Mouse (Mus musculus): ENCODE results near the gene Mef2c. TPM values are rescaled to one million over a fixed set of nuclear protein-coding genes. Genes with fewer than 3 reads are reported as not detected.

Gene Mef2c
- polyA plus RNA-seq, 1 experiment from 2014 or later = 33.4 TPM

DNA sequence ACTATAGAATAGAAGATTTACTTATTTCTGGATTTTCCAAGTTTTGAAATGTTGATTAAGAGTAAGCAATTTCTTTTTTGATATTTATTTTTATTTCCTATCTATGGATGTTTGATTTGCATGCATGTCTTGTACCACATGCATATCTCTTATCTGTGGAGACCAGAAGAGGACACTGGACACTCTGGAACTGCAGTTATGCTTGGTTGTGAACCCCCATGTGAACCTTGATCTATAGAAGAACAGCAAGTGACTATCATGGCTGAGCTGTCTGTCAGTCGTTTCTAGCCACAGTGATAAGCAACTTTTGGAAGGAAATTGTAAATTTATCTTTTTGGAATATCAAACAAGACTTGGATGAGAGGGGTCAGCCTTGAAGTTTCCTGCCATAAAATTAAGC, 48.2 kb downstream of the Mef2c start:
- ATAC-seq (ENCODE audit: low FRiP score, low read depth) = no peak

DNA sequence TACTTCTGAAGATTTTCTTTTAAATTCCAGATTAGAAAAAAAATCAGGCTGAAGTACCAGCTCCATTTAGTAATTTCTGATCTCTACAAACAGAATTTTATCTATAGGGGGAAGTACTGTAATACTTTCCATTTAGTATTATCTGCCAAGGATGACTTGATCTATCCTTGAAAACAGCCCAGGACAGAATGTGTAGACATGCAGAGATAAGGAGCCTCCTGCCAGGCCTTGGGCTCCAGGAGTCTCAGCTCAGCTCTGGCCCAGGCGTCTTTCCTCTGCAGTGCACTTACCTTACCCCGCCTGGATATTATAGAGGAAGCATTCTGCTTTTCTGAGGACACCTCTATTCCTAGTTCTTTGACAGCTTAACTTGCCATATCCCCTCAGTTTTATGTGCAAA, 59.4 kb downstream of the Mef2c start:
- 69% methylated on average over 2 of the region's 2 CpGs for whole genome bisulfite sequencing
- ATAC-seq (ENCODE audit: low FRiP score, low read depth) = no peak
- H3K27me3 ChIP-seq = no peaks in the 10 kb centered on the region

More for the DNA sequence above, 48.2 kb downstream of the Mef2c start:
- Histone ChIP-seq H3K27me3 (no peaks in the 10 kb centered on the region), H3K9me3 (no peaks in the 10 kb centered on the region), H3K4me2 (no peak overlapping the region), H3K4me1 (replicated peaks) (no peaks in the 10 kb centered on the region), H3K4me3 (no peak overlapping the region), H3K27ac (replicated peaks) (no peak overlapping the region), H3K36me3 (no peaks in the 10 kb centered on the region), H3K9ac (no peak overlapping the region)
- WGBS = 87% methylated on average over 1 of the region's 1 CpGs

DNA sequence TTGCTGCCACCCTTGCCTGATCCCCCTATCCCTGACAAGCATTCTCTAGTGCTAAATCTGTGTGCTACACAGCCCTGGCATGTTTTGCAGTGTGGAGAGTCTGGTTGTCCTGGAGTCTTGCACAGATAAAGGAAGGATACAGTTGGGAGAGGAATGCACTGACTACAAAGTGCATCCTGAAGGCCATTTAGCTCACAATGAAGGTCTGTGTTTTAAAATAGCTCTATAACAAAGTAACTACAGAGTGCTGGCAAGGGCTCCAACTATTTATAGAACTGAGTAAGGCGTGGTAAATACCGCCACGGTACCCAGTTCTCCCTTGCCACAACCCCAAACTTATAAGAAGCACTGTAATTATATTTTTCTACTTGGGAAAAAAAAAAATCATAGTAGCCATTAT, 61.9 kb downstream of the Mef2c start:
- no peaks in the 10 kb centered on the region for H3K9me3 ChIP-seq
- H3K4me2 ChIP-seq = no peak overlapping the region
- H3K9ac ChIP-seq = no peak overlapping the region
- no peaks in the 10 kb centered on the region for H3K36me3 ChIP-seq
- H3K4me1 ChIP-seq (replicated peaks) = peaks cover 14% of the 10 kb centered on the region; the same call in 1 of the 2 replicates
- no peak overlapping the region for H3K4me3 ChIP-seq
- 67% methylated on average over 3 of the region's 3 CpGs for WGBS
- no peak overlapping the region for H3K27ac ChIP-seq (replicated peaks)
- ATAC-seq (ENCODE audit: low FRiP score, low read depth) = 0 out of 2 replicates have a peak, but pooled peaks have one; percentile 42
- H3K27me3 ChIP-seq = no peaks in the 10 kb centered on the region

More for the DNA sequence above, 59.4 kb downstream of the Mef2c start:
- Histone ChIP-seq H3K36me3 (no peaks in the 10 kb centered on the region), H3K4me3 (no peak overlapping the region), H3K4me2 (no peak overlapping the region), H3K27ac (replicated peaks) (no peak overlapping the region), H3K9ac (no peak overlapping the region), H3K9me3 (no peaks in the 10 kb centered on the region), H3K4me1 (replicated peaks) (peaks cover 8% of the 10 kb centered on the region; the same call in 1 of the 2 replicates)

DNA sequence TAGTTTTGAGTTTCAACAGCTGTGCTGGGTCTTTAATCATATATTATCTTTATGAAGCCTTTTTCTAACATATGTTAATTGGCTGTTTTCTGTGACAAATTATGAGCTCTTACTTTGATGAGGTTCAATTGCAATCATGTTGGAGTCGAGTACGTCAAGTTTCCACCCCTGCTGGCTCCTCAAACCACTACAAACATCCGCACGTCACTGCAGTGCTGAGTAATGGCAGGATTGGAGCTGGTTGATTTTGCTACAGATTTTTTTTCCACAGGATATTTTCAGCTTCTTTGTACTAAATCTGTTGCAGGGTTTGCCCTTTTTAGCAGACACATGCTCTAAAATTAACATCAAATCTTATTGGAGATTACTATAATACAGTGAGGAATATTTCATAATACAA, 62.3 kb downstream of the Mef2c start:
- H3K27ac ChIP-seq (replicated peaks) = no peak overlapping the region
- H3K4me2 ChIP-seq = no peak overlapping the region
- no peaks in the 10 kb centered on the region for H3K27me3 ChIP-seq
- WGBS = 44% methylated on average over 4 of the region's 4 CpGs
- no peaks in the 10 kb centered on the region for H3K36me3 ChIP-seq
- ATAC-seq (ENCODE audit: low FRiP score, low read depth) = no peak
- H3K9ac ChIP-seq = no peak overlapping the region
- no peaks in the 10 kb centered on the region for H3K9me3 ChIP-seq
- H3K4me1 ChIP-seq (replicated peaks) = peaks cover 14% of the 10 kb centered on the region; the same call in 1 of the 2 replicates
- H3K4me3 ChIP-seq = no peak overlapping the region

DNA sequence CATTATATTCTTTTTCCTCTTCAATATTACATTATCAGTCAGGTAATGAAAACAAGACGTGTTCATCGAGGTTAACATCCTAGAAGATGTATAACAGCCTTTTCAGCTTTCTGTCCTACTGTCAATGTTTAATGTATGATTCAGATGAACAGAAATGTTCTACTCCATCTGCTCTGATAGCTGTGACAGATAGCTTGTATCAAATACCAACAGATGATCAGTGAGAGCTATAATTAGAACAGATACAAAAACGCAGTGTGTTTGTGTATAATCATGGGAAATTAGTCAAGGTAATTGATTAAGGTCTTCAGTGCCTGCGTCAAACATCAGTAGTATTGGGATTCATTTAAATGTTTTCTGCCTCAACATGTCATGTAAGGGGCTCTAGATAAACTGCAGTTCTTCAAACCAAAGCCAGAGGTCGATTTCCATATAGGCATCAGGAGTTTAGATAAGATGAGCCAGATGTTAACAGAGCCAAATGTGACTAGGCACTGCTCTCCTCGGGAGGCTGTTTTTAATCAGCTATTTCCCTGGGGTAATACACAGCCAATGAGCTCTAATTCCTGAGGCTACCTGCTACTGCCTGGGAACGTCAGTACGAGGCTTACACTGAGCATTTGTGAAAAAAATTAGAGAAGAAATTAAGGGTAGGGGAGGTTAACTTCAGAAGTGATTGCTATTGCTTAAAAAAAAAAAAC, 63.1 kb downstream of the Mef2c start:
- H3K27me3 ChIP-seq = no peaks in the 10 kb centered on the region
- H3K27ac ChIP-seq (replicated peaks) = no peak overlapping the region
- H3K4me1 ChIP-seq (replicated peaks) = peaks cover 14% of the 10 kb centered on the region; the same call in 1 of the 2 replicates
- no peak overlapping the region for H3K4me2 ChIP-seq
- ATAC-seq (ENCODE audit: low FRiP score, low read depth) = peak; percentile 52
- no peaks in the 10 kb centered on the region for H3K36me3 ChIP-seq
- no peak overlapping the region for H3K9ac ChIP-seq
- WGBS = 38% methylated on average over 8 of the region's 8 CpGs
- no peaks in the 10 kb centered on the region for H3K9me3 ChIP-seq
- H3K4me3 ChIP-seq = no peak overlapping the region

DNA sequence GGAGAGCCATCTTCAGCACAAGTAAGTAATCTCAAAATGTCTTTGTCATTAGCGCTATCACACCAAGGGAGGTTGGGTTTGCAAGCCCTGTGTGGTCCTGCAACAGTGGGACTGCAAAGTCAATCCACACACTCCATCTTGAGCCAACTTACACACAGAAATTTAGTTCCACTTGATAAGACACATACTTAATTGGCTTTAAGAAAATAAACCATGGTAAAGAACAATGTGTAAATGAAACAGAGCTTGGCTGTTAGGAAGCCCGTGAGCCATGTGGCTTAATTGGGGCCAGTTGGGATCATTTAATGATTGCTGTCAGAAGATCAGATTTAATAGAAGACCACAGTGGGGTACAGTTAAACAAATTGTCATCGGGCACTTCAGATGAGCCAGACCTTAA, 63.8 kb downstream of the Mef2c start:
- no peak overlapping the region for H3K27ac ChIP-seq (replicated peaks)
- 41% methylated on average over 3 of the region's 3 CpGs for WGBS

DNA sequence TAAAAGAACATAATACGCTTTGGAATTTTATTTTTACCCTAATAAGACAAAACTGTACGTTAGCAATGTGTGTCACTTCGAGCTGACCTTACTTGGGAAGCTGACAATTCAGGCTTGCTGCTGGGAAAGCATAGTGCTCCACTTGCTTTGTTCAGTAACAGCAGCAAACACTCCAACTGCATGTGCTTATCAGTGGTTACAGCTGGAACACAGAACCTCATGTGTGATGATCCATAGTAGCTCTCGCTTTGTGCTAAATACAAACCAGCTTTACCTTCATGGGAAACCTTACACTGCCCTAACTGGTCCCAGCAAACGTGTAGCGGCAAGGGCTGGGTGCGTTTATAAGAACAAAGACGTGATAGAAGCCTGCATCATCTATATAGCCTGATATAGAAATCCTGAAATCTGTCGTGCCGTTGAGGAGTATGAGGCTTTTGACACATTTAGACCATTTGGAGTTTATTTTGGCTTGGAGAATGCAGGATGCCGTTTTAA, 65.0 kb downstream of the Mef2c start:
- Histone ChIP-seq H3K9ac (no peak overlapping the region), H3K4me2 (no peak overlapping the region), H3K4me1 (replicated peaks) (peaks cover 14% of the 10 kb centered on the region; the same call in 1 of the 2 replicates), H3K27ac (replicated peaks) (no peak overlapping the region), H3K36me3 (no peaks in the 10 kb centered on the region), H3K4me3 (no peak overlapping the region), H3K9me3 (no peaks in the 10 kb centered on the region), H3K27me3 (no peaks in the 10 kb centered on the region)
- 76% methylated on average over 11 of the region's 11 CpGs for WGBS
- ATAC-seq (ENCODE audit: low FRiP score, low read depth) = no peak

More for the DNA sequence above, 63.8 kb downstream of the Mef2c start:
- Histone ChIP-seq H3K27me3 (no peaks in the 10 kb centered on the region), H3K36me3 (no peaks in the 10 kb centered on the region), H3K4me1 (replicated peaks) (peaks cover 14% of the 10 kb centered on the region; the same call in 1 of the 2 replicates), H3K9ac (no peak overlapping the region), H3K4me3 (no peak overlapping the region), H3K9me3 (no peaks in the 10 kb centered on the region), H3K4me2 (no peak overlapping the region)
- ATAC-seq (ENCODE audit: low FRiP score, low read depth) = no peak

DNA sequence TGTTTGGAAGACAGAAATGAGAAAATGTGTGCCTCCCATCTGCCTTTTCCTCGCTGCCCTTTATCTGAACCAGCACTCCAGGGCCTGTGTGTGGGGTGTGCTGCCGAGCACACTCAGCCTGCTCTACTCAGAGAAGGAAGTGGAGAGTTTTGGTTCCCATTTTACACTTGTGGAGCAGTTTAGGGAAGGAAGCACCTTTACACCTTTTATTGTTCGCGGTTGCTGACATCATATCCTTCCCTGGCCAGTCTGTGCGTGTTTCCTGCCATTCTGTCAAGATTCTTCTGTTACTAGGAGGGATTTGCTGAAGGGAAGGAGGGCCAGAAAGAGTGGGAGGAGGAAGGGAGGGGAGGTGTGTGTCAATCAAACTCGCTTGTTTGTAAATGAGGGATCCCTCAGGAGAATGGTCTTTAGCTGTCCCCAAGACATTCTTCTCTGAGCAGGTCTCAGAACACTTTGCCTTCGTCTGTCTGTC, 68.2 kb downstream of the Mef2c start:
- Histone ChIP-seq H3K27me3 (no peaks in the 10 kb centered on the region), H3K27ac (replicated peaks) (no peak overlapping the region), H3K9me3 (no peaks in the 10 kb centered on the region), H3K4me1 (replicated peaks) (peaks cover 15% of the 10 kb centered on the region; the same call in 1 of the 2 replicates), H3K4me2 (no peak overlapping the region), H3K9ac (no peak overlapping the region), H3K4me3 (no peak overlapping the region), H3K36me3 (no peaks in the 10 kb centered on the region)
- 55% methylated on average over 7 of the region's 7 CpGs for WGBS
- ATAC-seq (ENCODE audit: low FRiP score, low read depth) = 0 out of 2 replicates have a peak, but pooled peaks have one; percentile 35

DNA sequence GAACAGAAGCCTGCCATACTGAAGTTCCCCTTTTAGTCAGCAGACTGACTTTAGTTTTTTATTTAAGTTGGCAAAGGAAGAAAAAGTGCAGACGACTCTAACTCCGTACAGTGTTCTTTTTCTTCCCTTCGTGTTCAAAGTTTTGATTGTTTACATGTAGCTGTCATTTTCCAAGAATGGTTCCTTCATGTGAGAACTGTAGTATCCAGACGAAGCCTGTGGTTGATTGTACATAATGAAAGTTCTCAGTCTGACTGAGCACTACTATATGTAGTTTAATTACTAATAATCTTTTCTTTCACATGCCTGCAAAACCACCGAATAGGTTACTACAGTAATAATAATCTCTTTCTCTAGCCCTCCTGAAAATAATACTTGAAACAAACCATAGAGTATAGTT, 68.6 kb downstream of the Mef2c start:
- no peak overlapping the region for H3K27ac ChIP-seq (replicated peaks)
- H3K9me3 ChIP-seq = no peaks in the 10 kb centered on the region
- H3K4me3 ChIP-seq = no peak overlapping the region
- no peak overlapping the region for H3K4me2 ChIP-seq
- H3K9ac ChIP-seq = no peak overlapping the region
- H3K27me3 ChIP-seq = no peaks in the 10 kb centered on the region
- no peaks in the 10 kb centered on the region for H3K36me3 ChIP-seq
- WGBS = 72% methylated on average over 5 of the region's 5 CpGs
- H3K4me1 ChIP-seq (replicated peaks) = peaks cover 13% of the 10 kb centered on the region; the same call in 1 of the 2 replicates
- no peak for ATAC-seq (ENCODE audit: low FRiP score, low read depth)

DNA sequence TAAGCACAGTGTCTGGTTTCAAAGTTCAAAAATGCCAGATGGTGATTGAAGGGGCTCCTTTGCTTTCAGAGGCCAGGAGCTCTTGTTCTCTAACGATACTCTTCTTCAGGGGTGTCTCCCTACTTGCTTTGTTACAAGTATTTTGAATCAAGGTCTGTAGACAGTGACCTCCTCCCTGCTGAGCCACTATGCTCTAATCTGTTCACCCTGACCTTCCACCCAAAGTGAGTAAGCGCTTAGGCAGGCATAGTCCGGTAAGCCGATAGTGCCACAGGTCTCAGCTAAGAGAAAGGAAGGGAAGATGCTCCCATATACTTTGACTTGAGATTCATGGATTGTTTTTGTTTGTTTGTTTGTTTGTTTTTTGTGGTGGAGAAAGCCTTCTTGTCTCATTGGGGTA, 69.5 kb downstream of the Mef2c start:
- Histone ChIP-seq H3K9ac (no peak overlapping the region), H3K27me3 (no peaks in the 10 kb centered on the region), H3K4me1 (replicated peaks) (peaks cover 9% of the 10 kb centered on the region; the same call in 1 of the 2 replicates), H3K36me3 (no peaks in the 10 kb centered on the region), H3K4me2 (no peak overlapping the region), H3K9me3 (no peaks in the 10 kb centered on the region), H3K4me3 (no peak overlapping the region), H3K27ac (replicated peaks) (no peak overlapping the region)
- WGBS = 54% methylated on average over 4 of the region's 4 CpGs
- no peak for ATAC-seq (ENCODE audit: low FRiP score, low read depth)

DNA sequence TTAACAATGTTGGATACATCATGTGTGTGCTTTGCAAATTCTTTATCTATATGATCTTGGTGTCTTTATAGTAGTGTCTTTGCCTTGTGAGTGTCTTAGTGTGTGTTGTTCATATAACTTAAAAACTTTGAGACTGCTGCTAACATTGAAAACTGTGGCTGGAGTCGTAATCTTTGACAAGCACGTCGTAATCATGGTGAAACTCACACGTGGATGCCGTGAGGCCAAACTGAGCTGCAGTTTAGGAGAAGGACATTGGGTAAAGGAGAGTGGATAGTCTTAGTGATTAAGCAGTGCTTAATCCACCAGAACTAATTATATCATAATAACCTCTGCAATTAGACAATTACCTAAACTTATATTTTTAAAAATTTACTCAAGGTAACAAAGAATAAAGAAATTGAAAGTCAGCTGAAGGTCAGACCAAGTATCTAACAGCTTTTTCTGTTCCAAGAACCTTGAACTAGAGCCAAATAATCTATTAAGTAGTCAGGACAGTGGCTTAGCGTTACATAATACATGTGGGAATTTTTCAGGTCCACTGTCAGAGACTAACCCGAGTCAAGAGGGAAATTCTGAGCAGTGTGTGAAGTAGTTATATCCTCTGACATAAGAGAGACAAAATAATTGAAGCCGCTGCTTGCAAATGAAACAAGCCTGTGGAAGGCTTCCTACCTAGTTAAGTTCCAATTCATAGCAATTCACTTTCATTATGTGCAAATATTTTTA, 70.2 kb downstream of the Mef2c start:
- Histone ChIP-seq H3K27ac (replicated peaks) (no peak overlapping the region), H3K4me2 (no peak overlapping the region), H3K27me3 (no peaks in the 10 kb centered on the region), H3K9ac (no peak overlapping the region), H3K36me3 (no peaks in the 10 kb centered on the region), H3K4me3 (no peak overlapping the region), H3K4me1 (replicated peaks) (peaks cover 5% of the 10 kb centered on the region; the same call in 1 of the 2 replicates), H3K9me3 (no peaks in the 10 kb centered on the region)
- 64% methylated on average over 8 of the region's 8 CpGs for WGBS
- ATAC-seq (ENCODE audit: low FRiP score, low read depth) = no peak

DNA sequence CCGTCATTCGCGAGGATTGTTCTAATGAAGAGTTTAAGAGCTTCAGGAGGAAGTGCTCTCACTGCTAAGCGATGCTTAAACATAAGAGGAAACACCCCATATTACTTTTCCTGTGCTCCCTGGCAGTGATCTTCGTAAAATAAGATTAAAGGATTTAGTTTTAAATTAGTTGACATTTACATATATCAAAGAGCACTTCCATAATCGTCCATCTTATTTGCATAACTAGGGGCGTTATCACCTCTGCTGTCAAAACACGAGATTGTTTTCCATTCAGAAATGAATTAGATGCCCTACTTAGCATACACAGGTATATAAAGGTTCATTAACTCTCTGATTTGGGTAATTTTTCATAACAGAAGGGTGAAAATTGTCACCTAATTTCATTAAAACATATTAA, 71.0 kb downstream of the Mef2c start:
- Histone ChIP-seq H3K9me3 (no peaks in the 10 kb centered on the region), H3K4me1 (replicated peaks) (0 out of 2 replicates have a peak, but pooled peaks cover 3% of the 10 kb centered on the region), H3K27ac (replicated peaks) (no peak overlapping the region), H3K4me2 (no peak overlapping the region), H3K4me3 (no peak overlapping the region), H3K36me3 (no peaks in the 10 kb centered on the region), H3K9ac (no peak overlapping the region), H3K27me3 (no peaks in the 10 kb centered on the region)
- ATAC-seq (ENCODE audit: low FRiP score, low read depth) = no peak
- 61% methylated on average over 8 of the region's 8 CpGs for WGBS
